Mouse (Mus musculus) spleen, postnatal 36 days (tissue): ENCODE measurements around the gene Saxo2.

Experiments
- DNase-seq, 2 experiments: peaks; one replicate each; pipeline ENCODE4 v3.0.0; 2022; ENCODE audit warnings: low spot score in 2 of 2, mixed read lengths in 1 of 2

Gene Saxo2

DNA sequence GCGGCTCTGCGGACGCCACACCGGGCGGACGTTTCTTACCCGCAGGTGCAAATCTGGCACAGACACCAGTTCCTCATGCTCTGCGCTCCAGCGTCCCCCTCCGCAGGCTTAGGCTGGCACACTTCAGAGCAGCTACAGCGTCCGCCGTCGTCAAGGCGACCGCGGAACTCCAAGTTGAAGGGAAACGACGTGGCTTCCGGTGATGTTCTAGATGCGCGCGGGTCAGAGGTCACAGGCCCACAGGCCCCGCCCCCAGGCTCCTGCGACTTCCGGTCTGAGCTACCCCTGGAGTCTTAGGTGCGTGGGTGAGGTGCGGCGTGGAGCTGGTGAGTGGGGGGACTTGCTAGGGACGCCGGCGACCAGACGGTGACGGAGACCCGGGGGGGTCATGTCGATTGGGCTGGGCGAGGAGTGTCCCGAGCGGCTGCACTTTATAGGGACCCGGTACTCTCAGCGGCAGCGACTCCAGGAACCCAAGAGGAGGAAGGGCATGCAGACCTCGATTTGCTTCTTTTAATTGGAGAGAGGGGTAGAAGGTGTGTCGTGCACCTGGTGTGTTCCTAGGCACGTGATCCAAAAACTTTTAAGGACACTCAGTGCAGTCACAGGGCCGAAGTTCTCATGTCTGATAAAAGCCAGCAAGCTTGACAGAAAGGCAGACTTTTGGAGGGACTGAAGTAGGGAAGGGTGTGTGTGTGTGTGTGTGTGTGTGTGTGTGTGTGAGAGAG is at the start of gene Saxo2, which contains the start of gene Efl1:
TSS of gene Saxo2 (minus strand) at position 176 of the 728 bp plus-strand sequence.
TSS of gene Efl1 (plus strand) at position 262 of the 728 bp plus-strand sequence.
- peak; percentile 92 to 95 for DNase-seq

DNA sequence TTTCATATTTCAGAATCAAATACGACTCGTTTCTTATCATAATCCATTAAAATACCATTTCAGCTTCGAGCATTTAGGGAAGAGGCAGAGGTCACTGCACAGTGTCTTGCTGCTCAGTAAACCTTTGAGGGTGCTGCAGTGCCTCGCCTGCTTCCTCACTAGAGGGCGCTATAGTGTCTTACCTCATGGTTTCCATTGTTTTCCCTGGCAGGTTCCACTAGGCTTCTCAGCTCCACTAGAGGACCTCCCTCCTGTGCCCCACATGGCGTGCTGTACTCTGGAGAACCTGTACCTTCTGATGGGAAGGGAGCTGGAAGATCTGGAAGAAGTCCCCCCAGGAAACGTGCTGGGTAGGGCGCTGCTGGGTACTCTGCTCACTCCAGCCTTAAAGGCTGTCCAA is 49.3 kb upstream of the Saxo2 start:
- DNase-seq, result no peak

DNA sequence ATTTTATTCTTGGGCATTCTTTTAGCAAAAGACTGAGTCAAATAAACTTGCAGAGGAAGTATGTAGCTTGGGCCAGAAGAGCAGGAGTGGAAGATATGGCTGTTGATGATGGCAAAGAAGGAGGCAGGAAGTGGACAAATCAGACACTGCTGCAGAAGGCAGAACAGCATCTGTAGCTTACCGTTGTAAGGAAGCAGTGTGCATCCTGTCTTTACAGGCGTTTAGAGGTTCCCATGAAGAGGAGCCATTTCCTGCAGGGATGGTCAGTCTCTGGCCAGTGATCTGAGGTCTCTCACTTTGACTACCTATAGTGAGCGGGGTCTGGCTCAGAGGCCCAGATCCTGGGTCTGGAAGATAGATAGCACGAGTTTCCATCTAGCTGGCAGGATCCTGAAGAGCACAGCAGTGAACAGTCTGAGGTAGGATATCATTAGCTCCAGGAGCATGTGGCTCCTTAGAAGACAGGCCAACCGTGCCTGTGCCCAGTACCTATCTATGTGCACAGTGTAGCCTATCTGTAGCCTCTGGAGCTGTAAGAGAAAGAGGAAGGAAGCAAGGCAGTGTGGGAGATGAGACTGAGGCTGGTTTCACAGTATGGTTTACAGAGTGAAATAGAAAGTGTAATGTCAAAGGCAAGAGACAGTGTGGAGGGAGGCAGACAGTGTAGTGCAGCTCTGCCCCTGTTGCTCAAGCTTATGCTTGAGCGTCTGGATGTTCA is 42.9 kb upstream of the Saxo2 start:
- peak; percentile 19 to 28 for DNase-seq

DNA sequence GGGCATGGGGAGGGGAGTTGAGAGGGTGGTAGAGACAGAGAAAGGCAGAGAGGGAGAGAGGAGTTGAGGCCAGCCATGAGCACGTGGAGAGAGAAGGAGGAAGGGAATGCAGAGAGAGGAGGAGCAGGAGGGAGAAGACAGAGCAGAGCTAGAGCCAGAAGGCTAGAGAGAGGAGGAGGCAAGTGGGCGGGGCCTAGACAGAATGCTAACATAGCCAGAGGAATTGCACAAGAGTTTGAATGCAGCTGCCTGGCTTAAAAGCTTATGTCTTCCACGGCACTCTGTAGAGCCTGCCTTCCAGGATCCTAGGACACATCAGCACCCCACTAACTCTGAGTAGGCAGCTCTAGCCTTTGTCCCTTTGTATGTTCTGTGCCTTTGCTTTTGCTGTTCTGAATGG is 40.4 kb upstream of the Saxo2 start:
- DNase-seq, result no peak

DNA sequence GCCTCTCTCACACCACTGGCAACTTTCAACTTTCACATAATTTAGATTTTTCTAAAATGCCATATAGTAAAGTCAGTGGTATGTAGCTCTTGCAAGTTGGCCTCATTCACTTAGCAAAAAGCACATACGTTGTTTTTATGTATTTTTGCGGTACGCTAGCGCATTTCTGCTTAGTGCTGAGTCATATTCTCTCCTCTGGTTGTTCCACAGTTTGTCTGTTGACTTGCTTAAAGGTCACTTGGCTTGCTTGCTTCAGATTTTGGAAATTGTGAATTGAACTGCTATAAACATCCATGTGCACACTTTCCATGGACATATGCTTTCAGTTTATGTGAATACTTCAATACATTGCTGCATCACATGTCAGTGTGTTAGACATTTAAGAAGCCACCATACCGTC is 31.6 kb upstream of the Saxo2 start:
- DNase-seq, result no peak

DNA sequence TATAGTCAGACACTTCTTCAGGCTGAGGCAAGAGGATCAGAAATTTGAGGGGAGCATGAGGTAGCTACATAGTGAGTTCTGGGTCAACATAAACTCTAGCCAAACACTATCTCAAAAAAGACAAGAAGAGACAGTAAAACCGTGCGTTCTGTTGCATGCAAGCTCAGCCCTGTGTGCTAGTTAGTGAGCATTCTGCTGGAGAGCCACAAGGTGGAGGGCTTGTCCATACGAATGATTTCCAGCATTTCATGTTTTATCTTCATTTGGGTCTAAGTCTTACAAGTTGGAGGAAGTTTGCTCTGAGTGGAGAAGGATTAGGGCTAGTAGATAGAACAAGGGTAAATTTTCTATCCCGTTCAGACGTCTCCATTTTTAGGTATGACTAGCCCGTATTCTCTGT is 28.5 kb upstream of the Saxo2 start:
- no peak for DNase-seq

DNA sequence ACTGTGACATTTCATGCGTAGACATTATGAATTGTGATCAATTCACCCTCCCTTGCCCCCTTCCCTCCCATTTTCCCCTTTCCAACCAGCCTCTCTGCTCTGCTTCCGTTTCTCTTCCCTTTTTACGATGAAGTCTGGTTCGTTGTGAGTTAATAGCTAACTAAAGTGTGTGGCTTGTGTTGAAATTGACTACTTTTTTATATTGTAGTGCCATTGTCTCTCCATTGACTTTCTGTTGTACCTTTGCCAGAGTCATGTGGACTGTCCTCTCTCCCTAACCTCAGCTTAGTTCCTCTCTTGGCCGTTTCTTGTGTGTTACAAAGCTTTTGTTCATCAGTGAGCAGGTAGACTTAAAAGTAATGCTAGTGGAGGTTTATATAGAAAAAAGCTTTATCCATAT is 27.7 kb upstream of the Saxo2 start:
- no peak for DNase-seq

DNA sequence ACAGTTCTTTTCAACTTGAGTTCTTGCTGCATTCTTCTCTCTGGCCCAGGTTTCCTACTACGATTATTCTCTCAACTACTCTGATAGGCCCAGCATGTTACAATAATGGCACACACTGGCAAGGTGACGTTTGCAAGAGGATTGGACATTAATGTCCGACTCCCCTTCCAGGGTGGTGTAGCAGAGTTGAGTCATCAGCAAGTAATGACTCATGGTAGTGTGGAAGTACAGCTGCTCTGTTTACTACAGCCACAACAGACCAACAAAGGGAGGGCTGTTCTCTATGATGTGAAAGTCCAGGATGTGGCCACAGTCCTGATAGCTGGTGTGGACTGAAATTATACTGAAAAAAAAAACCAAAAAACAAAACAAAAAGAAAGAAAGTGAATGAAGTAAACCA is 16.3 kb upstream of the Saxo2 start:
- DNase-seq, result no peak

DNA sequence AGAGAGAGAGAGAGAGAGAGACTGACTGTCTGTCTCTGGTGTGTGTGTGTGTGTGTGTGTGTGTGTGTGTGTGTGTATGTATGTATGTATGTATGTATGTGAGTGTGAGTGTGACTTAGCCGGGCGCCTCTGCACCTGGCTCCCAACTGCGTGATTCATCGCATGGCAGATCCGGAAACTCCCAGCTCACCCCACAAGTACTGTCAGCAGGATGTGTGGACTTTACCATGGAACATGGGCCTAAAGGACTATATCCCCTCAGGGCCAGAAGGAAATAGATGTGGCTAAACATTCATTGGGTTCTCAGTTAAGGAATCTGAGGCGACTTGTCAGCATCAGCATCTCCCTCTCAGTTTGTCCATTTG is 735 bp upstream of the Saxo2 start:
- DNase-seq, result no peak

DNA sequence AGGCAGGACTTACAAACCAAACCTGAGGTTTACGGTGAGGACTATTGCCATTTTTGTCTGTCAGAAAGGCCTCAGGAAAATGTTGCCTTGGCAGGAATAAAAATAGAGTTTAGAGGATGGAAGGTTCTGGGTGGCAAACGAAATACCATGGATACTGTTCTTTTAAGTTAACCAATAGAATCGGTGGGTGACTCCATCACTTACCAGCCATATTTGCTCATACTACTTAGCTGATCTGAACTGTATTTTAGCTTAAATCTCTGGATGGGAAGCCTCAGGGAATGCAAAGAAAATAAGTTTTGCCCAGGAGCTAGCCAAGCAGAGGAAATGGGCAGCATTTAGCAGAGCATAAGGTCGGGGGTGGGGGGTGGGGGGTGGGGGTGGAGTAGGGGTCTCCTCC is 419 bp downstream of the Saxo2 start:
- no peak for DNase-seq

DNA sequence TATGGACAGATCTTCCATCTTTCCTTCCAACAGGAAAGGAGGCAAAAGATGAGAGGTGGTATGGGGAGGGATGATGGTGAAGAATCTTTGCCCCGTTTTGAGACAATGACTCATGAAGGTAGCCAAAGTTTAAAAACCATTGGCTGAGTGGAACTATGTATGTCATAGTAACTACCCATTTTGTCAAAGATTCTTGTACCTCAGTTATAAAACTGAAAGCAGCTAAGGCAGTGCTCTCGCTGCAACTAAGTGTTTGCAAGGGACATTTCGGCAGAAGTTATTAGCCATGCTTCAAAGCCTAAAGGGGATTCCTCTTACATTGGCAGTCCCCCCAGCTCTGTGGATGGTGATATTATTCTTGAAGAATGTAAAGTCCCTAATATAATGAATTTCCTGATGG is 1.1 kb downstream of the Saxo2 start:
- DNase-seq, result no peak

DNA sequence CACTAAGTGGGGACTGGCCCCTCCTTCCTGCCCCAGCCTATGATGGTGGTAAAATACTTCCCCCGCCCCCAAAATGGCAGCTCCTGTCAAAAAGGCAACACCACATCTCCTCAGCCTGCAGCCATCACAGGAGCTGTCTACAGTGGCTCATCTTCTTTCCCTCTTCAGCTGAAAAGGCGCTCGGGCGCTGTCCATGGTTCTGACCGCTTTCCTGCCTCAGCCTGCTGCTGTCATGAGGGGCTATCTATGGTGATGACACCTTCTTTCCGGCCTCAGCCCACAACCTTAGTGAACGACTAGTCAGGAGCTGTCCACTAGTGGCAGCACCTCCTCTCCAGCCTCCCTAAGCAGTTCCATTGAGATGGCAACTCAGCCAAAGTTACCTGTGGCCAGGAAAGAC is 23.0 kb downstream of the Saxo2 start:
- no peak for DNase-seq

DNA sequence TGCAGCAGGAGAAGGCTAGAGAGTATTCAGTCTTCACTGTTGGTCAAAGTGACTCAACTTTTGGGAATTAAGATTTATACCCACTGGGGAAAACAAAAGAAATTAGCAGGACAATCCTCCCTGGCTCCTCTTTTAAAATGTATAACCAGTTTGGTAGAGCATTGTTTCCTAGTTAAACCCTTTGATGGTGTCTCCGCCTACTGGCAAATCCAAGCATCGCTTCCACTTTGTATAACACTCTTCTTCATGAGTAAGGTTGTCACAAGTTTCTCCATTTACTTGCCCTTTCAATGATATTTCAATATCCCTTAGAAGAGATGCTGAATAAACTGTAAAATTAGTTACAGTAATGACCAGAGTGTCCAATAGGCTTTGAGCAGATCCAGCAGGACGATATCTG is 38.7 kb downstream of the Saxo2 start:
- no peak for DNase-seq

DNA sequence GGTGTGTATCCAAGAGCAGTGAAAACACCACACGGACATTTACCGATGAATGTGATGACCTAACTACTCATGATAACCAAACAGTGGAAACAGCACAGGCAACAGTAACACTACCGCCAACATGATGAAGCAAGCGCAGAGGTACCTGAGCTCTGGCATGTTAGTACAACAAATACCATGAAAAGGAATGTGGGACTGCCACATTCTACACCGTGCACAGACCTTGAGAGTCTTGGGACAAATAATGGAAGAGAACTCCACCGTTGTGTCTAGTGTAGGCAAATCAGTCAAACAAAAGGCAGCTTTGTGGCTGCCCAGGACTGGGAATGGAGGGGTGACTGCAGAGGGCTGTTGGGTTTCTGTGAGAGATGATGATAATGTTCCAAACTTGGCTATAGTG is 42.9 kb downstream of the Saxo2 start:
- no peak for DNase-seq

DNA sequence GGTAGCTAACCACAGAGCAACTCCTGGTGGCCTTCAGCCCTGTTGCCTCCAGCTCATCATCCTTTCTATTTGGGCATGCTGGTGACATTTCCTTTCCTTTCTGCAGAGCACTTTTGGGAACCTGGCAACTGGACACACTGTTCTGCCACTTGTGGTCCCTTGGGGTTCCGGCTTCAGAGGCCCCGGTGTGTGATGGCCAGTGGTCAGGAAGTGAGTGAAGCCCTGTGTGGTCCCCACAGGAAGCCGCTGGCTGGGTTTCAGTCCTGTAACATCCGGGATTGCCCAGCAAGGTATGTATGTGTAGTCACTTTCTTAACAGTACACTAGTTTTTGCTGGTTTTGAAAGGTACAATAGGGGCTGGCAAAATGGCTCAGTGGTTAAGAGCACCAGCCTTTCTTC is 46.3 kb downstream of the Saxo2 start:
- DNase-seq, result peak in 1 of 2 experiments; percentile 3

DNA sequence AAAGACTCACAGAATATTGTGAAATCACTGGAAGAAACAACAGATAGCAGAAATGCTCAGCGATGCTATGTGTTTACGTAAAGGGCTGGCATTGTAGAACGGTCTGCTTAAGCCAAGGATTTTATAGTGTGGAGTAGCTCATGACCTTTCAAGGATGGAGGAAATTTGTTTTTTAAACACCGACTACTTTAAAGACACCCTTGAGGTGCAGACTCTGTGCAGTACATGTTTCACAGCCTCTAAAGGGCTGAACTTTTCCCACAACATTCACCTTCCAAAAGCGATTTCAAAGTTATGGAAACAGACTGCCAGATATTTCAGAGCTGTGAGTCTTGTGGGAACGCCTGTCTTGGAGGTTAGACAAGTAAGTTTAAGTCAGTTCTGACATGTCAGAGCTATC is 57.4 kb downstream of the Saxo2 start:
- no peak for DNase-seq
